Mouse (Mus musculus) right cerebral cortex, postnatal 14 days (tissue): ENCODE measurements around the gene Kctd12b.
"Not testable (repeated sequence)": the region's sequence is repeated elsewhere in the genome, so short reads cannot be mapped to it uniquely, and the experiment has no call there.

Experiments
- DNase-seq: peaks from one replicate; pipeline ENCODE4 v3.0.0; 2022

Gene Kctd12b

DNA sequence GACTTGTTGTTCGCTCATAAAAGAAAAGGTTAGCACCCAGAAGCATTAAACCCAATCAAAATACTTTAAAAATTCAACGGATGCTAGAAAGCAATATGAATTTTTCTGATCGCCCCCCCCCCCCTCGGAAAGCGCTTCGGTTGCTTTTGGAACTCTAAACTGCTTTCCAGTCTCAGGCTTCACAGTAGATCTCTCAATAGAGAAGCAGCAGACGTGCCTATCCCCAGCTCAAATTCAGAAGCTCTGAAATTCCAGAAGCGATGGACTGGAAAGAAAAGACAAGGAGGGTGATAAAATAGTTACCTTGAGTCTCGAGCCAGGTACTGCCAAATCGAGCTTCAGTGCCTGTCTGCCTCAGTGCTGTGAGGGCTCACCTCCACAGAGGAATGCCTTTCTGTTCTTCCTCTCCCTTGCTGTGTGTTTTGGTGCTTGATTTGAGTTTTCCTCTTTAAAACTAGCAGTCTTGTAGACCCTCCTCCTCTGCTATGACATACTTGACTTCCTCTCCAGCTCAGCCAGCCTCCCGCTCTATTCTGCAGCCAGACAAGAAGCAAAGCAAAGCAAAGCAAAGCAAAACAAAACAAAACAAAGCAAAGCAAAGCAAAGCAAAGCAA lies at the start of gene Kctd12b:
Gene Kctd12b, minus strand, starts transcription at position 610 of the 614 bp plus-strand sequence.
- no peak for DNase-seq

DNA sequence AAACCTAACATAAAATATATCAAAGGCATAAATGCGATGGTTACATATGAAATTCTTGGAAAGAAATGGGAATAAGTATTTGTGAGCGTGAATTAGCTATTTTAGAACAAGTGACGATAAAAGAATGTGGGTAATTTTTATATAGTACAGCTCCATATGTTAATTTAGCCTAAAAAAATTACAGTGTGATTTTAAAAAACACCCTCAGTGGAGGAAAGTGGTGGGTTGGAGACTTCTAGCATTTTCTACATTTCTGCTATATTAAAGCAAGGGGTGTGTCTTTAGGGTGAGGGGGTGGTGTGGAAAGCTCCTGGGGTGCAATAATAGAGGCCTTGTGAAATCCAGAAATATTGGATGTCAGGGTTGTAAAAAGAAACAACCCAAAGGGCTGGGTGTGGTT lies 46.3 kb upstream of the Kctd12b start:
- DNase-seq, result no peak

DNA sequence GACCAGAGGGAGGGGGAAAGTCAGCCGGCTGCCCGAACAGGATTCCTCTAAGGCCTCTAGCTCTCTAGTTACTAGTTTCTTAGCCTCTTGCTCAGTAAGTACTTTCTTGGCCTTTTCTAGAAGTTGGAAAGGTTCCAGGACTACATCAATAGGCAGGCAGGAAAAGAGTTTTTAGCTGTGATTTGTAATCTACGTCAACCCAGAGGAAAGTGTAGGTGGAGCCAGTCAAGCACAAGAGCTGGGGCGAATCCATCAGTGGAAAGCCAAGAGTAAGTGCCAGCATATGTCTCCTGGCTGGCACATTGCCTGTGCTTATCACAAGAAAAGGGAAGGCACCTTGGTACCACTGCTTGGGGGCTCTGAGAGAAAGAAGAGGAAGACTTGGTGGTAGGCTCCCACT lies 39.5 kb upstream of the Kctd12b start:
- DNase-seq, result no peak

DNA sequence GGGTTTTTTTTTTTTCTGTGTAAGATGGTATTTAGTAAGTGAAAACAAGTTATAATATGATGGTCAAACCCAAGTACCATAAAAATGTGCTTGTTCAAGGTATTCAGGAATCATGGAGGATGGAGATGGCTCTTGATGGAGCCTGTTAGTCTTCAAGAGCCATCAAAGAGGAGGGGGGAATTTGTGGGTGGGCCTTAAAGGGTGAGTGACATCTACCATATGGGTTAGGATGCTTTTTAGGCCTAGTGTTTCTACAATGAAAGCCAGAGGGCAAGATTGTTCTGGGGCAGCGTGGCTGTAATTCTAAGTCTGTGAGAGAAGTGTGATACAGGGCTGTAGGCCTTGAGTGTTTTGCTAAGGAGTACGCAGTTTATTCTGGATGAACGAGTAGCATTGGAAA lies 28.2 kb upstream of the Kctd12b start:
- no peak for DNase-seq

DNA sequence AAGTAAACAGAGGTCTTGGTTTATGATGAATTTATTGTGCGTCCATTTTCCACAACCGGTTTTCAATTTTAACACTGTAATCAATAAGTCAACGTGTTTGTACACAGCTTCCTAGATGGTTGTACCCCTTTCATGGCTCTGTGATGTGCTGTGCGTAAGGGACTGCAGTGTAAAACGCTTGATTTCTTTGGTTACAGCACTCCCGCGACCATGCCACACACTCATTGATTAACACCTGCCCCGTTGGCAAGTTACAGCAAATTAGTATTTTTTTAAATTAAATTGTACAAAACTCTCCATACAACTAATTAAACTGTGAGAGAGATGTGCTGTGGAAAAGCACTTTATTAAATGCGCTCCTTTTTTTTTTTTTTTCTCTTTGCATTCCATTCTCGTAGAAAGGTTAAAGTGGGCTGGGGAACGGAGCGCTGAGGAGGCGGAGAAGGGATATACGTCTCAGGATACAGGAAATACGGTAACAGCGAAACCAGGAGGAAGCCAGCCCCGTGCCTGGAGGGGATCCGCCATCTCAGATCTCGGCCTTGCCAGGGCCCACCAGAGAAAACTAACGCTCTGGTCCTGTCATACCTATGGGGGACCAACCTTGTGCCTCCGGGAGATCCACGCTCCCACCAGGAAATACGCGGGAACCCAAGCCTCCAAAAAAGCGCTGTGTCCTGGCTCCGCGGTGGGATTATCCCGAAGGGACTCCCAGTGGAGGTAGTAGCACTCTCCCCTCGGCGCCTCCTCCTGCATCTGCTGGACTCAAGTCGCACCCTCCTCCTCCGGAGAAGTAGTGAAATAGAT lies 27.1 kb upstream of the Kctd12b start, which contains the start of gene Nbdy:
Gene Nbdy, plus strand, starts transcription at position 481 of the 807 bp plus-strand sequence.
- DNase-seq, result peak; percentile 39

DNA sequence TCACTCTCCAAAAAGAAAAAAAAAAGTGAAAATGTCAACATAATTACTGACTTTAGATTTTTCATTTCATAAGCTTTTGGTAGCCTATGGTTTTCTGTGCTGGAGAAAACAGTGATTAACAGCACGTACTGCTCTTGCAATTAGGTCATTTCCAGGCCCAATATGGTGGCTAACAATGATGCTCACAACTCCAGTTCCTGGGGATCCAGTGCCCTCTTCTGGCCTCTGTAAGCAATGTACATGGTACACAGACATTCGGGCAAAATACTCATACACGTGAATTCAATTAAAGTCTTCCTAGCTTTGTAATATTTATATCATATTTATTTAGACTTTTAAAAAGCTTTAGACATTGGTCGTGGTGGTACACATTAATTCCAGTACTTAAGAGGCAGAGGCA lies 23.4 kb upstream of the Kctd12b start:
- DNase-seq, result no peak

DNA sequence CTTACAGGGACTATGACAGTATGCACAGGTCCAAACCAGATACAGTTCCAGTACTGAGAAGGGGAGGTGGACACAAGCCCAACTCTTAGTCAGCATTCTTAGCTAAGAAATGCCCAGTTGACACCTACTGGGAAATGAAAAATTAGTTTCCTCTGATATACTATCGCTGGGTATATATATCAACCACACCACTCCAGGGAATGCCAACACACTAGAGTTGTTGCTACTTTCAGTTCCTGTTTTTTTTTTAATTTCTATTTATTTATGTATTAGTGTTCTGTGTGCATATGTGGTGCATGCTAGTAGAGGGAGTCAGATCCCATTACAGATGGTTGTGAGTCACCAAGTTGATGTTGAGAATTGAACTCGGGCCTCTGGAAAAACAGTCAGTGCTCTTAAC lies 20.5 kb upstream of the Kctd12b start:
- DNase-seq, result no peak

DNA sequence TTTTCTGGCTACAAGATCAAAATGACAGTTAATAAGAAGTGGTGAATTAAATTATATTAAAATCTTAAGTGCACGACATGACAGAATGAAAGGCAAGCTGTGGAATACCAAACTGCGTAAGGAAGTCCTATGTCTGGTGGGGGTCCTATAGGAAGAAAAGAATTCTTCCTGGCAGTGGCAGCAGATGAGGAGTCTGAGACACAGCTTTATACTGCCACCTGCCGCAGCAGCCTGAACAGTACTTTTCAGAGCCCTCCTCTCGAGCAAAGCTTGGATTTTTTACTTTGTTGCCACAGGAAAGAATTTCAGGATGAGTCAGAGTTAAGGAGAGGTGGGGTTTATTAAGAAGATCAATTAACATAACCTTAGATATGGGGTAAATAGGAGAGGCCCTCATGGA lies 11.5 kb upstream of the Kctd12b start:
- peak; percentile 42 for DNase-seq

DNA sequence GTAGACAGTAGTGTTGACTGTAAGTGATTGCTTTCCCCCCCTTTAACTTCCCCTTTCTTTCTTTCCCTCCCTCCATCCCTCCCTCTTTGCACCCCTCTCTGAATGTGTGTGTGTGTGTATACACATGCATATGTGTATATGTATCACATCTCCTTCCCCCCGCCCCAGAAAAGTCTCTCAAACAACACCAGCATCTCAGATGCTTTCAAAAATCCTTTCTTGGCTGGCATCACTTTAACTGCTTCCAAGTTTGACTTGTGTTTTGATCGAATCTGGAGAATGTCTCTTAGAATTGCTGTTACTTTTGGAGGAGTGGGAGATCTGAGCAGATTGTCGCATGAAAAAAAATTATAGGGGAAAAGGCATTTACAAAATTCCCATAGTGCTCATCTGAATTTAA lies 4.3 kb upstream of the Kctd12b start:
- DNase-seq, result no peak

DNA sequence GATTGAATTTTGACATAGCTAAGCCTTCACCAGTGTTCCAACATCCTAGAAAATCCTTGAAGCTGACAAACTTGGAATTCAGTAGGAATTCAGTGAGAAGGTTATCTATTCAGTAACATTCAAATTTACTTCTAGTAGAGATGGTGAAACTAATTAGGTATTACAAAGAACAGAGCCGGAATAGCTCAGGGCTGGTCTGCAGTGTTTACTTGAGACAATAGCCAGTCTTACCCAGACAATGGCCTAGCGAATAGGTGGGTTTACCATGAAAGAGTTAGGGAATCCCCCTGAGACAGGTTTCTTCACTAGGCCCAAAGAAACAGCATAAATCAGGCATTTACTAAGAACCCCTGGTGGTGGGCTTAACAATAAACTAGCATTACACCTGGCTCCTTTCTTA lies 28.0 kb downstream of the Kctd12b start:
- not testable (repeated sequence) for DNase-seq

DNA sequence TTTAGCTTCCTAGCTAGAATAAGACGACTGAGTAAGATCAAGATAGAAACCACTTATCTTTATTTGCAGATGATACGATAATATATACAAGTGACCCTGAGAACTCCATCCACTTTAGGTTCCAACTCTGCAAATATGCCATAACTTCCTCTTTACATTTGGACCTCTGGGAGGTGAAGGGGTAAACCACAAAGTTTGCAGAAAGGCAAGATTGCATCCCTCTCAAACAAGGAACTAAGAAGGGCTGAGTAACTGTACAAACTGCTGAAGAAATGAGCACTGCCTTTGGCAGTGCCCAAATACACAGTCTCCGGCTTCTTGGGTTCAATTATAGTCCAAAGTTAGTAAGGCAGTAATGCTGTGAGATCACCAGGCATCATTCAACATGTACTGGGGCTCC lies 31.3 kb downstream of the Kctd12b start:
- no peak for DNase-seq

DNA sequence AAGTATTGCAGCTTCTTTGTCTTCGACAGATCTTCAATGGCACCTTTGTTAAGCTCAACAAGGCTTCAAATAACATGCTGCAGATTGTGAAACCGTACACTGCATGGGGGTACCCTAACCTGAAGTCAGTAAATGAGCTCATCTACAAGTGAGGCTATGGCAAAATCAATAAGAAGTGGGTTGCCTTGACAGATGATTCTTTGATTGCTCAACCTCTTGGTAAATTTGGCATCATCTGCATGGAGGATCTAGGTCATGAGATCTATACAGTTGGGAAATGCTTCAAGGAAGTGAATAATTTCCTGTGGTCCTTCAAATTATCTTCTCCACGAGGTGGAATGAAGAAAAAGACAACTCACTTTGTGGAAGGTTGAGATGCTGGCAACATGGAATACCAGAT lies 39.2 kb downstream of the Kctd12b start:
- no peak for DNase-seq

DNA sequence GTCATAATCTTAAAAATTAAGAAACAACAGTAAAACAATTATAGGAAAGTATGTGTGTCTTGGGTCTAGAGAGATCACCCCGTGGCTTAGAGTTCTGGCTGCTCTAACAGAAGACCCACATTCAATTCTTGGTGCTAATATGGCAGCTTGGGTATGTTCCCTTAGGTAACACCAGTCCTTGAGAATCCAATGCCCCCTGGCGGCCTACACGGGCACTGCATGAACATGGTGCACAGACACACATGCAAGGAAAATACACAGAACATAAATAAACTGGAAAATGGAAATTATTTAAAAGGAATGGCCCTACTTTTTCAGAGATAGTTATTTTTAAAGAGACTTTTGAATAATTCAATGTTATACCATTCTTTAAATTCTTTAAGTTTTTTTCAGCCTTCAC lies 55.6 kb downstream of the Kctd12b start:
- DNase-seq, result peak; percentile 8

DNA sequence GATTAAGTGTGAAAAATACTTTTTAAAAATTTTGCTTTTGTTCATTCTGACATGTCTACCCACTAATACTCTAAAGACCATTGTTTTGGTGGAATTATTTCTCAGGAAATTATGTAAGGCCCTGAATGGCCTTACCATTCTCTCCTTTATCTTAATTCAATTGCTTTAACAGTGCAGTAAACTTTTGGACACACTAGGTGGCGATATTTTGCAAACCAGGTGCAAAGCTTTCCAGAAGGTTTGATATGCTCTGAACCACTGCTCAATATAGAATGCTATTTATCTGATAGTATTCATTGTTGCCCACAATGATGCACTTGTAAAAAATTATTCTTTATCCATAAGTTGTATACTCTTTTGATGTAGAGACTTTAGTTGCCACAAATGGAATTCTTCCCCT lies 59.9 kb downstream of the Kctd12b start:
- DNase-seq, result no peak
